Mouse (Mus musculus) thymus, adult 2 months (tissue): ENCODE measurements around the gene Utf1.

Experiments used
- CTCF ChIP-seq: fragments of 200-500 bp; IDR thresholded peaks from 2 replicates; pipeline ENCODE4 v1.5.1; 2012; ENCODE audit warnings: mild to moderate bottlenecking, control low read depth, low read length, moderate library complexity, borderline replicate concordance; ENCODE audit not compliant: control insufficient read depth, poor library complexity, insufficient read depth; ENCODE audit errors: extremely low read depth
- POLR2A ChIP-seq: fragments of 200-500 bp; IDR thresholded peaks from 2 replicates; pipeline ENCODE4 v1.6.1; 2012; ENCODE audit warnings: mild to moderate bottlenecking, low read length, control low read depth, moderate library complexity; ENCODE audit not compliant: control insufficient read depth, poor library complexity, insufficient read depth; ENCODE audit errors: extremely low read depth

DNA sequence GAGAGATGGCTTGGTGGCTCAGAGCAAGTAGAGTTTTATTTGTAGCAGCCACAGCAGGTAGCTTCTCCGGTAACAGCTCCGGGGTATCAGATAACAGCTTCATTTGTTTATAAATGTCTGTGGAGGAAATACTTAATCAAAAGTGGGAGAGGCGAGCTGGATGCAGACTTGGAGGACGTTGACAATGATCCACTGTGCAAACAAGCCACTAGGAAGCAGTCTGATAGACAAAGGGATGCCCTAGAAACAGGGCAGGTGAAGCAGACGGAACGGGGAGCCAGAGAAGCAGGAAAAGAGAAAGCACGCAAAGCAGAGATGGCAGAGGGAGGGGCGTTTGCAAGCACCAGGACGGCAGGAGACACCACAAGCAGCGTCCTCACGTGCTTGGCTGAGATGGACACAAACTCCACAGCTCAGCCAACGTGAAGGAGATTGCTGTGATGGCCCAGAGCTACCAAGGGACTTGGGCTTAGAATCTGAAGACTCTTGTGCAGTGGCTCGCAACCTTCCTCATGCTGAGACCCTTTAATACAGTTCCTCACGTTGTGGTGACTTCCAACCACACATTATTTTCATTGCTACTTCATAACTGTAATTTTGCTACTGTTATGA is 27.8 kb upstream of the Utf1 start:
- TF ChIP-seq POLR2A (no peak), CTCF (no peak)
